Mouse (Mus musculus): ENCODE measurements around the gene Tex14.
A peak's percentile ranks its signal among the peaks of the same experiment; 100 is the strongest.

The Tex14 gene

DNA sequence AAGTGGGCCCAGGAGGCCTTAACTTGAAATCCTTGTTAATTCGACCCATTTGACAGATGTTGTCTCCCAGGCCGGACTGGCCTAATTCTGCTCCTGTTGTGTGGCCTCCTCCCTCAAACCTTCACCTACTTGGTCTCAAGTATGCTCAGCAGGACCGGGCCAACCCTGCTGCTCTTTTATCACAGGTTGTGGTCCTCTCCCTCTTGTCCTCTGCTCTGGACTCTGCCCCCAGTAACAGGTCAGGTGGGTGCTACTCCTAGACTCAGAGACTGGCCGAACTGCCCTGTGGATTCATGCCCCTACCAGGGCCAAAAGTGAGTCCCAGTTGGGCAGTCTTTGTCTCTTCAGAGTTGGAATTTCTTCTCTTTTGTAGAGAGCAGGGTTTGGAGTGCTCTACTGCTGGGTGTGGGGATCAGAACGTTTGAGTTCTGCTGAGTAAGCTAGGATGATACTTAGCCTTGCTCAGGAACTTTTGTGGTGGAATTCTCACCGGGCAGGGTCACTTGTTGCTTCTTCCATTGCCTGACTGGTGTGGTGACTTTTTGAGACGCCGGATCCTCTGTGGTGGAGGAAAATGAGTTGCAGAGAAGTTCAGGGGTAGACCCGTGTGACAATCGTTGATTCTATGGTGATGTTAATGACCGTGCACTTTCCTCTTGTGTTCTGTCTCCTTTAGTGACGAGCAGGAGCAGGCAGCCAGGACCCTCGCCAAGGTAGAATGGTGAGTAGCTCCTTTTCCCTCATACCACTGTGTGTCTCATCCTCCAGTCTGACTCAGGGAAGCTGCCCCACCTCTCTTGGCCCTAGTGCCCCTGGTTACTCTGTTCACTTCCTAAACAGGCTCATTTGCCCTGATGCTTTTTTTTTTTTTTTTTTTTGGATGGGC lies 188.1 kb downstream of the Tex14 start:
- no peak for DNase-seq

GRCm38 (mm10) chr11:87595327-87595841 lies 190.5 kb downstream of the Tex14 start:
- DNase-seq = peak; percentile 82 to 88

- peak; percentile 24 to 28 for DNase-seq
Measured at GRCm38 (mm10) chr11:87595976-87596375, 191.1 kb downstream of the Tex14 start.

- no peak for DNase-seq
Measured at GRCm38 (mm10) chr11:87596492-87596891, 191.6 kb downstream of the Tex14 start.

GRCm38 (mm10) chr11:87597061-87597460 lies 192.2 kb downstream of the Tex14 start:
- DNase-seq = no peak

- no peak for DNase-seq
Measured at GRCm38 (mm10) chr11:87599395-87600089, 194.7 kb downstream of the Tex14 start.

DNA sequence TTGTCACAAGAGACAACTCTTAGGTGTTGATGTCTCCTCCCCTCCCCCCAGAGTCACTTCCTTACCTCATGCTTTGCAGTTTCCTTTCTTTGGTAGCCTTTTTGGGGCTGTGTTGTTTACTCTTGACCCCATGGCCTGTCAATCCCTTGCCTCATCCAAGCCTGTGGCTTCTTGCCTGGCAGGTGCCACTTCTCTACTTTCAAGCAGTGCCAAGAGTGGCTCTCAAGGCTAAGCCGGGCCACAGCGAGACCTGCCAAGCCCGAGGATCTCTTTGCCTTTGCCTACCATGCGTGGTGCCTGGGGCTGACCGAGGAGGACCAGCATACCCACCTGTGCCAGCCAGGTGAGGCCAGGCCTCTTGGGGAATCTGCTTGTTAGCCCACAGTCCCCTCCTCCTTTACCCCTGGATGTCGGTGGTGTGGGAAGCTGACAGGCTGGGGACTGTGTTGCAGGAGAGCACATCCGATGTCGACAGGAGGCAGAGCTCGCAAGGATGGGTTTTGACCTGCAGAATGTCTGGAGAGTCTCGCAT lies 195.5 kb downstream of the Tex14 start:
- no peak for DNase-seq

GRCm38 (mm10) chr11:87602234-87602633 lies 197.4 kb downstream of the Tex14 start:
- DNase-seq = no peak

DNA sequence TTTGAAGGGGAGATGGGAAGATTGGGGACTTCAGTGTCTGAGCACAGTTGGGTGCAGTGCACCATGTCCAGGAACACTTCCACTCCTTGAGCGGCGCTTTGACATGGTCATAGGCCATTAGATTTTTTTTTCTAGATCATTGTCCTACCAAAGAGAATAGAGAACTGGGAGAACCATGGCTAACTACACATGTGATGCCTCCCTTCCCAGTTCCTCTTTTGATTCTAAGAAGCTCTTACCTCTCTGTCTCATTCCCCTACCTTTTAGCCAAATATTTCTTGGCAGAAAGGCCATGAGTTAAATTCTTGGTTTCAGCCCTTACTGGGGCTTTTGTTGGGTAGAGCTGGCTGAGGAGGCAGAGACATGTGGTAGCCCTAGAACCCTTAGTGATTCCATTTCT lies 198.7 kb downstream of the Tex14 start:
- no peak for DNase-seq

All from cerebellum, postnatal 36 days (tissue).